Mouse (Mus musculus) left cerebral cortex, postnatal 36 days (tissue): ENCODE results near the gene Olfr960. TPM values are rescaled to one million over a fixed set of nuclear protein-coding genes. Genes with fewer than 3 reads are reported as not detected.

ENCODE experiments used
- total RNA-seq, 2 experiments: library from RNA; stranded (reverse); gene quantifications; 2 replicates each; pipeline ENCODE4 v1.2.3; 2021

The Olfr960 gene
- total RNA-seq, 2 experiments from 2014 or later, result not detected

Other genes starting within 250 kb of the Olfr960 start
- gene Olfr951, start 234.0 kb upstream of the Olfr960 start, total RNA-seq, result not detected
- not detected for gene Olfr952, start 194.2 kb upstream of the Olfr960 start, total RNA-seq
- gene Olfr954, start 164.7 kb upstream of the Olfr960 start, total RNA-seq, result not detected
- gene Olfr955, start 149.4 kb upstream of the Olfr960 start, total RNA-seq, result not detected
- not detected for gene Olfr44, start 127.4 kb upstream of the Olfr960 start, total RNA-seq
- gene Olfr957, start 105.6 kb upstream of the Olfr960 start, total RNA-seq, result not detected
- gene Olfr958, start 67.3 kb upstream of the Olfr960 start, total RNA-seq, result not detected
- gene Olfr959, start 45.8 kb upstream of the Olfr960 start, total RNA-seq, result not detected
- gene AW551984, start 17.0 kb upstream of the Olfr960 start, total RNA-seq, result 1 to 10 TPM; 3.3 to 7.3 TPM
- gene Olfr148, start 10.7 kb upstream of the Olfr960 start, total RNA-seq, result not detected
- gene Olfr961, start 23.7 kb downstream of the Olfr960 start, total RNA-seq, result not detected
- not detected for gene Olfr963, start 45.8 kb downstream of the Olfr960 start, total RNA-seq
- gene Olfr149, start 85.7 kb downstream of the Olfr960 start, total RNA-seq, result not detected
- gene Olfr965, start 90.0 kb downstream of the Olfr960 start, total RNA-seq, result not detected
- not detected for gene Olfr150, start 109.6 kb downstream of the Olfr960 start, total RNA-seq
- gene Olfr967, start 124.9 kb downstream of the Olfr960 start, total RNA-seq, result not detected
- gene Olfr968, start 161.9 kb downstream of the Olfr960 start, total RNA-seq, result not detected
- not detected for gene Olfr969, start 169.6 kb downstream of the Olfr960 start, total RNA-seq
- gene Olfr970, start 187.5 kb downstream of the Olfr960 start, total RNA-seq, result not detected
- gene Olfr971, start 215.5 kb downstream of the Olfr960 start, total RNA-seq, result not detected
- gene Olfr972, start 245.0 kb downstream of the Olfr960 start, total RNA-seq, result not detected